ENCODE assay signal across 31 mouse cellular contexts in the genomic region with DNA sequence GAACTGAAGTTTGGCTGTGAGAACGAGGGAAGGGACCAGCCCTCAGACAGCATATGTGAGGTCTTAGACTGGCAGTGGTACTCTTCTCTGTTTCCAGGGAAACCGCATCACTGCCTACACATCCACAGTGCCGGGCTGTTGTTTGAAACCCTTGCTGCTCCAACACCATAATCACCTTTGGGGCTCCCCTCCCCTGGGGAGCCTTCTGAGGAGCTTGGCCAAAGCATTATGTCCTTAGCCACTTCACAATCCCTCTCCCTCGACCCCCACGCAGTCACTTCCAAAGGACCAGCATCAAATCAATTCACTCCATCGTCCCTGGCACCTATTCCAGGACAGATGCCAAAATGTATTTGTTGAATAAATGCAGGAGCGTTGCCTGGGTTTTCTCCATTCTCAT. TPM values are rescaled to one million over a fixed set of nuclear protein-coding genes. Genes with fewer than 3 reads are reported as not detected.
DNase-seq lines count a peak whose midpoint lies in the region; ATAC-seq lines count a peak whose summit lies in the region.
"Had no signal": no experiment of that assay in that cellular context is flagged by ENCODE, and none has a peak within 500 bp of the region (broad histone marks: within the 10 kb centered on the region; RNA-seq: fewer than 3 reads in every experiment).

No protein-coding gene starts in this region.

- peaks cover 39% of the 10 kb centered on the region for H3K4me1 ChIP-seq in forebrain, embryonic 16.5 days (replicated peaks; ENCODE audit: control insufficient read depth, insufficient read depth, low read length)
- H3K4me1 ChIP-seq in forebrain, embryonic 10.5 days: peaks cover 40% of the 10 kb centered on the region

- H3K27me3 ChIP-seq in forebrain, embryonic 16.5 days (replicated peaks; ENCODE audit: control insufficient read depth, insufficient read depth, low read length): no peaks in the 10 kb centered on the region
- peaks cover 43% of the 10 kb centered on the region for H3K27me3 ChIP-seq in forebrain, embryonic 10.5 days (ENCODE audit: poor library complexity, severe bottlenecking)
- H3K27me3 ChIP-seq: hindbrain, embryonic 15.5 days; kidney, embryonic 15.5 days; limb, embryonic 12.5 days; stomach, embryonic 15.5 days had no signal

- H3K4me2 ChIP-seq in forebrain, embryonic 16.5 days (ENCODE audit: low read length): peak overlapping the region; percentile 22; the same call in 1 of the 2 replicates
- H3K4me2 ChIP-seq: embryonic facial prominence, embryonic 13.5 days; heart, embryonic 13.5 days; hindbrain, embryonic 15.5 days; kidney, embryonic 15.5 days; limb, embryonic 12.5 days; liver, embryonic 15.5 days; neural tube, embryonic 12.5 days; stomach, embryonic 15.5 days had no signal

- intact Hi-C loops in left cerebral cortex, postnatal 25 days (cut with DNase I): no loop called here
- intact Hi-C loops in left cerebral cortex, postnatal 36 days (cut with DNase I): loop anchor here (5.0 to 10.0 kb wide), 2 partner anchors 47 to 135 kb away; a partner anchor contains a TSS

- 31% methylated on average over 7 of the region's 7 CpGs for WGBS in forebrain, embryonic 16.5 days
- 69% methylated on average over 7 of the region's 7 CpGs for WGBS in forebrain, embryonic 10.5 days

- no peak overlapping the region for H3K4me3 ChIP-seq in forebrain, embryonic 16.5 days (replicated peaks; ENCODE audit: low read length)
- H3K4me3 ChIP-seq in forebrain, embryonic 10.5 days: no peak overlapping the region
- H3K4me3 ChIP-seq: embryonic facial prominence, embryonic 13.5 days; heart, embryonic 13.5 days; hindbrain, embryonic 15.5 days; kidney, embryonic 15.5 days; limb, embryonic 12.5 days; liver, embryonic 15.5 days; myocyte; neural tube, embryonic 12.5 days; stomach, embryonic 15.5 days had no signal

- no peak overlapping the region for H3K9ac ChIP-seq in forebrain, embryonic 16.5 days (replicated peaks; ENCODE audit: low read depth, low read length)
- H3K9ac ChIP-seq: embryonic facial prominence, embryonic 13.5 days; heart, embryonic 13.5 days; hindbrain, embryonic 15.5 days; kidney, embryonic 15.5 days; limb, embryonic 12.5 days; liver, embryonic 15.5 days; neural tube, embryonic 12.5 days; stomach, embryonic 15.5 days had no signal

- 0 out of 2 replicates have a peak overlapping the region, but pooled peaks have one; percentile 26 for H3K27ac ChIP-seq in forebrain, embryonic 16.5 days (ENCODE audit: low read length)
- H3K27ac ChIP-seq in forebrain, embryonic 10.5 days: no peak overlapping the region
- H3K27ac ChIP-seq: embryonic facial prominence, embryonic 13.5 days; heart, embryonic 13.5 days; hindbrain, embryonic 15.5 days; kidney, embryonic 15.5 days; limb, embryonic 12.5 days; liver, embryonic 15.5 days; neural tube, embryonic 12.5 days; stomach, embryonic 15.5 days had no signal

- ATAC-seq in forebrain, embryonic 16.5 days: no peak
- ATAC-seq: midbrain, embryonic 16.5 days had no signal

- H3K36me3 ChIP-seq in forebrain, embryonic 16.5 days (ENCODE audit: control insufficient read depth, insufficient read depth): no peaks in the 10 kb centered on the region
- peaks cover 4% of the 10 kb centered on the region; the same call in 1 of the 2 replicates for H3K36me3 ChIP-seq in forebrain, embryonic 10.5 days (replicated peaks)
- H3K36me3 ChIP-seq: embryonic facial prominence, embryonic 13.5 days; heart, embryonic 13.5 days; hindbrain, embryonic 15.5 days; kidney, embryonic 15.5 days; limb, embryonic 12.5 days; liver, embryonic 15.5 days; neural tube, embryonic 12.5 days; stomach, embryonic 15.5 days had no signal

- no peak for DNase-seq in forebrain, embryonic 10.5 days (ENCODE audit: extremely low spot score, low spot score)
- peak; percentile 58 to 68 for DNase-seq in left cerebral cortex, postnatal 25 days (ENCODE audit: low spot score in 2 of 2)
- no peak for DNase-seq in left cerebral cortex, postnatal 36 days (ENCODE audit: low spot score in 2 of 2)
- peak; percentile 30 for DNase-seq in right cerebral cortex, postnatal 25 days
- DNase-seq in right cerebral cortex, postnatal 36 days (ENCODE audit: low spot score in 2 of 2): no peak
- DNase-seq: adrenal gland, postnatal 25 days; B cell, adult 2 months; cerebellum, adult 9-11 months; gastrocnemius, postnatal 10 days; heart, postnatal 10 days; kidney, adult 18-20 months; kidney, postnatal 25 days; lung, postnatal 36 days had no signal

- H3K9me3 ChIP-seq in forebrain, embryonic 16.5 days (ENCODE audit: control insufficient read depth, low read length): no peaks in the 10 kb centered on the region
- no peaks in the 10 kb centered on the region for H3K9me3 ChIP-seq in forebrain, embryonic 10.5 days
- H3K9me3 ChIP-seq: embryonic facial prominence, embryonic 13.5 days; heart, embryonic 13.5 days; hindbrain, embryonic 15.5 days; kidney, embryonic 15.5 days; limb, embryonic 12.5 days; liver, embryonic 15.5 days; neural tube, embryonic 12.5 days; stomach, embryonic 15.5 days had no signal

RNA-seq across cellular contexts. Expression of a gene that starts 1.4 kb away (rescaled TPM):
- polyA plus RNA-seq in forebrain, embryonic 16.5 days (2015; fragmentation: Nextera tagmentation; extraction: Ambion mirVana): 24.2 and 24.8 TPM in 2 replicates
- 9.6 and 9.8 TPM in 2 replicates for polyA plus RNA-seq in forebrain, embryonic 10.5 days (2016; fragmentation: Nextera tagmentation; extraction: Ambion mirVana)
- total RNA-seq in left cerebral cortex, postnatal 25 days (2021): 10 to 100 TPM; 77.7 to 82.7 TPM
- total RNA-seq in left cerebral cortex, postnatal 36 days (2021): 10 to 100 TPM; 76.2 to 83.6 TPM

RNA-seq across cellular contexts. Expression of a gene that starts 27.2 kb away (rescaled TPM):
- 0.83 and 1.1 TPM in 2 replicates for polyA plus RNA-seq in forebrain, embryonic 16.5 days (2015; fragmentation: Nextera tagmentation; extraction: Ambion mirVana)
- not detected in 2 replicates for polyA plus RNA-seq in forebrain, embryonic 10.5 days (2016; fragmentation: Nextera tagmentation; extraction: Ambion mirVana)
- not detected for total RNA-seq in left cerebral cortex, postnatal 25 days (2021)
- total RNA-seq in left cerebral cortex, postnatal 36 days (2021): not detected
- total RNA-seq: adrenal gland, adult 18-20 months; adrenal gland, postnatal 25 days; common myeloid progenitor, adult 5-6 weeks; gastrocnemius, postnatal 10 days; heart, adult 8-10 months; heart, postnatal 10 days; hematopoietic stem cell, adult 5-6 weeks; layer of hippocampus, postnatal 25 days; liver, adult 2 months; megakaryocyte, adult 5-6 weeks had no signal
- polyA plus RNA-seq: limb, embryonic 12.5 days; liver, adult 2 months; liver, embryonic 15.5 days; myocyte had no signal

RNA-seq across cellular contexts. Expression of a gene that starts 39.0 kb away (rescaled TPM):
- polyA plus RNA-seq in forebrain, embryonic 16.5 days (2015; fragmentation: Nextera tagmentation; extraction: Ambion mirVana): 35.3 and 38.9 TPM in 2 replicates
- 31.0 and 31.1 TPM in 2 replicates for polyA plus RNA-seq in forebrain, embryonic 10.5 days (2016; fragmentation: Nextera tagmentation; extraction: Ambion mirVana)
- 10 to 100 TPM; 22.7 to 23.5 TPM for total RNA-seq in left cerebral cortex, postnatal 25 days (2021)
- total RNA-seq in left cerebral cortex, postnatal 36 days (2021): 10 to 100 TPM; 18.9 to 24.3 TPM

Comparison
In these comparisons a context has a peak if more than half of its experiments do, and no peak if none do; other contexts are left out.
1. DNase-seq: peak in left cerebral cortex, postnatal 25 days (2 of 2) and right cerebral cortex, postnatal 25 days (single experiment); none in forebrain, embryonic 10.5 days (single experiment), left cerebral cortex, postnatal 36 days (0 of 2) and right cerebral cortex, postnatal 36 days (0 of 2).